Mouse (Mus musculus) forebrain, embryonic 15.5 days (tissue): ENCODE measurements around the gene Methig1. TPM values are rescaled to one million over a fixed set of nuclear protein-coding genes. Genes with fewer than 3 reads are reported as not detected.
A peak's percentile ranks its signal among the peaks of the same experiment; 100 is the strongest.
"Not testable (repeated sequence)": the region's sequence is repeated elsewhere in the genome, so short reads cannot be mapped to it uniquely, and the experiment has no call there.

Source experiments
- ATAC-seq: fragments of 200-750 bp; cut with Nextera tagmentation; replicated peaks from 2 replicates; pipeline ENCODE4 v1.8.0; 2017; ENCODE audit warnings: mild to moderate bottlenecking, moderate TSS enrichment, moderate library complexity
- H3K27ac ChIP-seq: fragments of 300-500 bp; sonication (generic); replicated peaks from 2 replicates; pipeline ENCODE4 v1.5.1; 2015; ENCODE audit warnings: mild to moderate bottlenecking, inconsistent platforms
- H3K27me3 ChIP-seq: fragments of 300-500 bp; sonication (generic); 2 replicates; pipeline ENCODE4 v1.6.1; 2015; ENCODE audit warnings: inconsistent platforms
- H3K36me3 ChIP-seq: fragments of 300-500 bp; sonication (generic); 2 replicates; pipeline ENCODE4 v1.6.1; 2015; ENCODE audit warnings: mild to moderate bottlenecking, inconsistent platforms
- H3K4me1 ChIP-seq: fragments of 300-500 bp; sonication (generic); 2 replicates; pipeline ENCODE4 v1.6.1; 2015; ENCODE audit warnings: inconsistent platforms
- H3K4me2 ChIP-seq: fragments of 300-500 bp; sonication (generic); replicated peaks from 2 replicates; pipeline ENCODE4 v1.6.1; 2015; ENCODE audit warnings: mild to moderate bottlenecking, inconsistent platforms
- H3K4me3 ChIP-seq: fragments of 300-500 bp; sonication (generic); 2 replicates; pipeline ENCODE4 v1.5.1; 2015; ENCODE audit warnings: mild to moderate bottlenecking, inconsistent platforms
- H3K9ac ChIP-seq: fragments of 300-500 bp; sonication (generic); replicated peaks from 2 replicates; pipeline ENCODE4 v1.6.1; 2015; ENCODE audit warnings: mild to moderate bottlenecking, inconsistent platforms
- H3K9me3 ChIP-seq: fragments of 300-500 bp; sonication (generic); 2 replicates; pipeline ENCODE4 v1.6.1; 2016; ENCODE audit warnings: inconsistent platforms
- WGBS: fragments of 180-500 bp; shearing (Covaris S2); methylation state at CpG from one replicate; pipeline ENCODE4 v1.1.7; 2015; ENCODE audit warnings: mixed read lengths; 5-methylcytosine and 5-hydroxymethylcytosine counted together
- polyA plus RNA-seq: library from polyadenylated mRNA; unstranded; fragments of >200 nt; fragmentation: Nextera tagmentation; extraction: Ambion mirVana; gene quantifications from 2 replicates; pipeline ENCODE4 v1.2.1, GENCODE M21; 2015

The Methig1 gene
- not detected in 2 replicates for polyA plus RNA-seq

DNA sequence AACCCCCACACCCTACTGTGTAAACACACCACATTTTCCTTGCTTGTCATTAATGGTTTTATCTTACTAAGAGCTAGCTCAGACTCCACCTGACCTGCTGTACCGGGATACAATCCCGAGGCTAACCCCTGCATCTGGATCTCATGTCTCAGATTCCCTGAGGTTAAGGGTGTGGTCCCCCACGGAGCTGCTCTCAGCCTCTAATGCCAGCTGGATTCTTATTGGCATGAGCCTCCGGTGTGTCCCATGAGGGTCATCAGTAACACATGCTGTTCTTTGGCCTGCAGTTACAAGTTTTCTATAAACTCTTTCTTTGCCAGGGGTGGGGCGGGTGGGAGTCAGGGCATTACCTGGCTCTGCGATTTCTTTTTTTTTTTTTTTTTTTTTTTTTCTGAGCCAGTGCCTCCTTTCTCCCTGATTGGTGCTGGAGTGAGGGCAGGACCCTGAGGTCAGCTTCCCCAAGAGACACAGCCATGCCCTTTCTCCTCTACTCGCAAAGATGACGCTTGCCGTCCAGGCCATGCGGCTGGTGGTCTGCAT is at the start of gene Methig1, which contains the start of gene Mettl7a2:
Gene Methig1 (plus strand): TSS at position 439 of the 540 bp plus-strand sequence.
Gene Mettl7a2 (plus strand): TSS at position 490 of the 540 bp plus-strand sequence.
- ATAC-seq = no peak
- no peaks in the 10 kb centered on the region for H3K36me3 ChIP-seq
- no peak within 1 kb of the TSS for H3K9ac ChIP-seq
- no peak within 1 kb of the TSS for H3K27ac ChIP-seq
- H3K4me1 ChIP-seq = no peaks in the 10 kb centered on the region
- no peak within 1 kb of the TSS for H3K4me2 ChIP-seq
- WGBS = 92% methylated on average over 10 of the region's 10 CpGs
- H3K27me3 ChIP-seq = no peaks in the 10 kb centered on the region
- H3K9me3 ChIP-seq = no peaks in the 10 kb centered on the region
- no peak within 1 kb of the TSS for H3K4me3 ChIP-seq

DNA sequence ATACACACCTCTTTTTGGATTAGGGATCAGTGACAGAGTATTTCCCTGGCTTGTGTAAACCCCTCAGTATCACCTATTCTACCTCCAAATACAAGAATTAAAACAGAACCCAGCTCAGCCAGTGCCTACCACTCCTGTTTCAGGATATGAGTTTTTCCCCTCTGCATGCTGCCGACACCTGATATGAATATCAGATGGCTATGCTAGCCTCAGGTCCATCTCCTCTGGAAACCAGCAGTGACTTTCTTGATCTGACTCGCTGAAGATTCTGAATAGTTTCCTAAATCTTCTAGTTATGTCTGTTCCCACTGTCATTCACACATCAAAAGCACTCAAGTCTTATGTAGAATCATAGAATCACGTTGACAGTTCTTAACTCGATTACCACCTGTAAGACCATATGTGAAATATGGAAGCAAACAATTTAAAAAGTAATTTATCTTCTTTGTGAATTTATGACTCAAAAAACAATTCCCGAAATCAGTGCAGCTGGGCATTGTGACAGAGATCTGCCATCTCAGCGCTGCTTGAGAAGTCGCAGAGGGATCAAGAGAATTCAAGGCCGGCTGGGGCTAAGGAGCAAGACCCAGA is 49.4 kb upstream of the Methig1 start:
- Histone ChIP-seq H3K9me3 (no peaks in the 10 kb centered on the region), H3K4me2 (peak overlapping the region; percentile 80), H3K36me3 (no peaks in the 10 kb centered on the region), H3K4me3 (peak overlapping the region; percentile 54), H3K4me1 (peaks cover 15% of the 10 kb centered on the region), H3K27ac (peak overlapping the region; percentile 90; the same call in 1 of the 2 replicates), H3K9ac (no peak overlapping the region), H3K27me3 (no peaks in the 10 kb centered on the region)
- 53% methylated on average over 8 of the region's 8 CpGs for WGBS
- ATAC-seq = no peak

DNA sequence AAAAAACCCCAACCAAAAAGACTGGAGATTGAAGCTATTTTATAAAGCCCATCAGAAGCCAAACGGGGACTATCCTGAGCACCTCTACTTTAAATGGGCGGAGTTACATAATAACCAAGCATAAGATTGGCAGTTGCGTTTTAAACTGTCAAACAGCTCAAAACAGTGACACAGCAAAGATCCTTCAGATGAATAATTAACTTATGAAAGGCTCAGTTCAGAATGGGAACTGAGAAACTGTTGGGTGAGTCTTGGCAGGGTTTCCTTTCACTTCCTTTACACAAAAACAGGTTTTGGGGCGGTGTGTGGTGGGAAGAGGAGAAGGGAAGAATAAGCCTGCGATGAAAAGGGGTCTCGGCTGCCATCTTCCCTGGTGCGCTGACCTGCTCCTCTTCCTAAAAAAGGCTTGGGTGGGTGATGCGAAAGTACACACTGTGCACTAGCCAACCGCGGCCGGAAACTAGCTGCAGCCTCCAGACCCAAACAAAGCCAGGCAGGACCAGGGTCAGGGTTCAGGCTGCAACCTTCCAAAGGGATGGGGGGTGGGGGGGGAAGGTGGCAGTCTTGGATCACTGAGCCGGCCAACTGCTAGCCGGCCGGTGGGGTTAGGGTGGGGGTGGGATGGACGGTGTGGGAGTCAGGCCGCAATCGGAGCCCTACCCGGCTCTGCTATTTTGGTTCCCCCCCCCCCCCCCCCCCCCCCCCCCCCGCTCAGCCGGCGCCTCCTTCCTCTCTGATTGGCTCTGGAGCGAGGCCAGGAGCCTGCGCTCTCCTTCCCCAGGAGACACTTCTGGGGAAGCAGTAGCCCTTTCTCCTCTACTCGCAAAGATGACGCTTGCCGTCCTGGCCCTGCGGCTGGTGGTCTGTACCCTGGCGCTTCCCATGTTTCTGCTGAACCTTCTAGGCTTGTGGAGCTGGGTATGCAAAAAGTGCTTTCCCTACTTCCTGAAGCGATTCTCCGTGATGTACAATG is 48.6 kb upstream of the Methig1 start, which contains the start of gene Mettl7a1:
Gene Mettl7a1 (plus strand): TSS at position 122 of the 973 bp plus-strand sequence.
- Histone ChIP-seq H3K4me1 (peaks cover 15% of the 10 kb centered on the region), H3K9me3 (no peaks in the 10 kb centered on the region), H3K36me3 (no peaks in the 10 kb centered on the region), H3K4me3 (peak within 1 kb of the TSS; percentile 54), H3K4me2 (peak within 1 kb of the TSS; percentile 80), H3K9ac (peak within 1 kb of the TSS; percentile 66), H3K27me3 (no peaks in the 10 kb centered on the region), H3K27ac (peak within 1 kb of the TSS; percentile 90)
- 2% methylated on average over 25 of the region's 30 CpGs for WGBS
- peak; percentile 88 for ATAC-seq

DNA sequence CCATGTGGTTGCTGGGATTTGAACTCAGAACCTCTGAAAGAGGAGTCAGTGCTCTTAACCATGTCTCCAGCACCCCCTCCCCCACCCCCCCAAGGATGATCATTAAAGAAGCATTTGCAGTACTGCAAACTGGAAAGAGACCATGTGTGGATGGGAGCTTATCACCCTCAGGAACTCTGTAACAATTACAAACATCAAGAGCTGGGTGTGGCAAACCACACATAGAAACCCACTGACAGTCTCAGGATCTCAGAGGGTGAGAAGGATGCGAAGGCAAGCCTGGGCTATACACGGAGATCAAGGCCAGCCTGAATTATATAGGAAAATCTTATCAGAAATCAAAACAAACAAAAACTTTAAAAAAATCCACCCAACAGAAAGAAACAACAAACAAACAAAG is 46.7 kb upstream of the Methig1 start:
- 90% methylated on average over 2 of the region's 2 CpGs for WGBS
- Histone ChIP-seq H3K27ac (no peak overlapping the region), H3K4me1 (peaks cover 15% of the 10 kb centered on the region), H3K9me3 (no peaks in the 10 kb centered on the region), H3K4me2 (no peak overlapping the region), H3K9ac (no peak overlapping the region), H3K27me3 (no peaks in the 10 kb centered on the region), H3K36me3 (no peaks in the 10 kb centered on the region), H3K4me3 (no peak overlapping the region)
- no peak for ATAC-seq

DNA sequence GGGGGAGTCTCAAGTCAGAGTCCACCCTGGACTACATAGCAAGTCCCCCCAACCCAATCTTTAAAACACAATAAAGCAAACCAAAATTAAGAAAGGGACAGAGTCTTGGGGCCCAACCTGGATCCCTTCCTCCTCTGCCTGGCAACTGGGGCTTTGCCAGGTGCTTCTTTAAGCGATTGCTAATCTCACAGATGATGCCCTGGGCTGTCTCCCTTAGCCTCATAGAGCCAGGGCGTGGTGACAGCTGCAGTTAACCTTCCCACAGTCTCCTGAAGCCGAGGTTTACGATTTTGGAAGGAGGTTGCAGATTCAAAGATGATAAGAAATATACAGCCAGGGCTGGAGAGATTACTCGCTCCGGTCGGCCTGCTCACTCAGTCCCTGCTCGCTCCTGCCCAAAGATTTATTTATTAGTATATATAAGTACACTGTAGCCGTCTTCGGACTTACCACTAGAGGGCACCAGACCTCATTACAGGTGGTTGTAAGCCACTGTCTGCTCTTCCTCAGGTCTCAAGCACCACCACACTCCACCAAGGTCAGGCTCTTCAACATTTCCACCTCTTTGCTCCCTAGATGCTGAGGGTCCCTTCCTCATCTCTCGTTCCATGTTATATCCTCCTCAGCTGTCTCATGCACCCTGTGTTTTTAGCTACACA is 45.4 kb upstream of the Methig1 start:
- H3K4me3 ChIP-seq, H3K27ac ChIP-seq, H3K27me3 ChIP-seq, H3K9me3 ChIP-seq, ATAC-seq, H3K36me3 ChIP-seq, H3K9ac ChIP-seq, H3K4me2 ChIP-seq: not testable (repeated sequence)
- peaks cover 15% of the 10 kb centered on the region for H3K4me1 ChIP-seq
- WGBS = 41% methylated on average over 11 of the region's 11 CpGs

DNA sequence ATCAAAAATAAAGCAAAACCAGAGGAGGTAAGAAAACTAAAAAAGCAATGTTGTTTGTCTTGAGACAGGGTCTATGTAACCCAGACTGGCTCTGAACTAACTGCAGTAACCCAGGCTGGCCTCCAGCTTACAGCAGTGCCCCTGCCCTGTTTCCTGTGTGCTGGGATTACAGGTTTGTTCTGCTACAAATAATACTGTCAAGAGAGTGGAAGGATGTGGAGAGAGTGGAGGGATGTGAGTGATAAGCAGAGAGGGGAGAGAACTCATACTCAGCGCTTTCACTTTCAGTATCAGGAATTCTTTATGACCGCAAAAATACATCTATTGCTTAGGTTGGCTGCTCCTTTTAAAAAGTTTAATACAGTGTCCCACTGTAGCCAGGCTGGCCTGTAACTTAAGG is 40.6 kb upstream of the Methig1 start:
- no peak for ATAC-seq
- Histone ChIP-seq H3K27ac (no peak overlapping the region), H3K9ac (no peak overlapping the region), H3K36me3 (no peaks in the 10 kb centered on the region), H3K4me1 (no peaks in the 10 kb centered on the region), H3K4me2 (no peak overlapping the region), H3K4me3 (no peak overlapping the region), H3K27me3 (no peaks in the 10 kb centered on the region), H3K9me3 (no peaks in the 10 kb centered on the region)
- WGBS = 98% methylated on average over 2 of the region's 2 CpGs

DNA sequence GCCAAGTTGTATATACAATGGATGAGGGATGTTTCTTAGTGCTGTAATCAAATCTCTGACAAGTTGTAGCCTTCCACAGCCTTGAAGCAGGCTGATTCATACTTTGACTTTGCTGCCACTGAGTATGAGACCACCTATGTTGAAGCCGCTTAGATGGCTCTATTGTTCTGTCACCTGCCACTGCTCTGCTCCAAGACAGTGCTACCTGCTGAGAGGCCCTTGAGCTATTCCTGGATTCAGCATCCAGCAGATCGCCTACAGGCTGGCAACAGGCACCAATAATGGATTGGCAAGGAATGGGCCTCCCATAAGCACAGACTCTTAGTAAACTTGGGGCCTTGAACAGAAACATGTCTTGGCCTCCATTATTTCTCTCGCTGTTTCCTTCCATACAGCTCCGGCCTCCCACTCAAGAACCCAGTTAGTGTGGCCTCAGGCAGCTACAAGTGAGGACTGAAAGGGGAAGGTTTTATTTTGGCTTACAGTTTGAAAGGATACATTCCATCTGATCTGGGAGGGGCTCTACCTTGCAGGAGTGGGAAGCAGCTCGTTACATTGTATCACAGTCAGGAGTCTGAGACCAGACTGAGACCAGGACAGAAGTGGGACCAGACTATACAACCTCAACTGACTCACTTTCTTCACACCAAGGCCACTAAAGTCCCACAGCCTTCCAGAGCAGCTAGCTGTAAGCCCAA is 38.4 kb upstream of the Methig1 start:
- 84% methylated on average over 5 of the region's 5 CpGs for WGBS
- Histone ChIP-seq H3K27ac (no peak overlapping the region), H3K4me3 (no peak overlapping the region), H3K9ac (no peak overlapping the region), H3K4me2 (no peak overlapping the region), H3K36me3 (no peaks in the 10 kb centered on the region), H3K27me3 (no peaks in the 10 kb centered on the region), H3K9me3 (no peaks in the 10 kb centered on the region), H3K4me1 (no peaks in the 10 kb centered on the region)
- ATAC-seq = no peak

DNA sequence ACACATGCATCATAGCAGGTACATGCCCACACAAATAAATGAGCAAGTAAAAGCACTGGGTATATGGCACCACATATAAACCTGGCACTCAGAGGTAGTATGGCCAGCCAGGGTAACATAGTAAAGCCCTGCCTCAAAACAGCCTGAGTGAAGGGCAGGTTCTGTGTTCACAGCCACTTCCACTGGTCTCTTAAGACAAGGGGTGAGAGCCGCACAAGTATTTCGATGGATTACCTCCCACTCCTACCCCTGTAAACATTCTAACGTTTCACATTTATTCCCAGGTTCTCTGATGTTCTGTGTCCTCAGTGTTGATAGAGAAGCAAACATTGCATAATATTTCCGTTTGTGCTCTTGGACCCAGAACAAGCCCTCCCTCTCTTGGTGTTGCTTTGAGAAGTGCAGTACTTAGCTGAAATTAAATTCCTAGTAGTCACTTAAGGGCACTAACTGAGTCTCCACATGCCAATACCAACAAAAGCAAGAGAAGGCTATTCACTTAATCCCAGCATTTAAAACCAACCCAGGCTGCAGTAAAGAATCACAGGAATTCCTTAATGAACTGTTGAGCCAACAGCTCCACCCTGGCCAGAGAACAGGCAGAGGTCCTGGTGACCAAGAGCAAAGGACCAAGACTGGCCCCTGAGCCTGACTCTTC is 34.8 kb upstream of the Methig1 start:
- WGBS = 45% methylated on average over 4 of the region's 4 CpGs
- ATAC-seq = not testable (repeated sequence)

DNA sequence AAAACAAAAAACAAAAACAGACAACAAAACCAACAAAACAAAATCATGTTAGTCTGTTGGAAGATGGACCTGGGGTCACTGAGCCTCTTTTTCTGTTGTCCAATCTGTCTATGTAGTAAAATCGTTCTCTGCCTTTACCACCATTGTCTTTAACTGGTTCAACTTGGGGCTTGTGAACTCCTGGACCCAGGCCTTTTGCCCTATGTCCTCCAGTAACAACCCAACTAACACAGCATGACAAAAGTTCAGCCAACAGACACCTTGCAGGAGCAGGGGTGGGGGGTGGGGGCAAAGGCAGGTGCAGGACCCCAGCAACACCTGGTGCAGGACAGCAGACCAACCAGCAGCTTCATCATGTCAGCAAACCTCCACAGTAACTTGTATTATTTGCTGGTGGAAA is 33.1 kb upstream of the Methig1 start:
- no peak overlapping the region for H3K9ac ChIP-seq
- no peaks in the 10 kb centered on the region for H3K4me1 ChIP-seq
- H3K36me3 ChIP-seq = no peaks in the 10 kb centered on the region
- no peak overlapping the region for H3K4me2 ChIP-seq
- no peak for ATAC-seq
- H3K4me3 ChIP-seq = no peak overlapping the region
- H3K9me3 ChIP-seq = no peaks in the 10 kb centered on the region
- H3K27ac ChIP-seq = no peak overlapping the region
- H3K27me3 ChIP-seq = no peaks in the 10 kb centered on the region
- 80% methylated on average over 1 of the region's 1 CpGs for WGBS

More for the DNA sequence above, 34.8 kb upstream of the Methig1 start:
- H3K4me3 ChIP-seq, H3K9ac ChIP-seq, H3K27me3 ChIP-seq, H3K36me3 ChIP-seq, H3K4me1 ChIP-seq, H3K27ac ChIP-seq, H3K9me3 ChIP-seq, H3K4me2 ChIP-seq: not testable (repeated sequence)

DNA sequence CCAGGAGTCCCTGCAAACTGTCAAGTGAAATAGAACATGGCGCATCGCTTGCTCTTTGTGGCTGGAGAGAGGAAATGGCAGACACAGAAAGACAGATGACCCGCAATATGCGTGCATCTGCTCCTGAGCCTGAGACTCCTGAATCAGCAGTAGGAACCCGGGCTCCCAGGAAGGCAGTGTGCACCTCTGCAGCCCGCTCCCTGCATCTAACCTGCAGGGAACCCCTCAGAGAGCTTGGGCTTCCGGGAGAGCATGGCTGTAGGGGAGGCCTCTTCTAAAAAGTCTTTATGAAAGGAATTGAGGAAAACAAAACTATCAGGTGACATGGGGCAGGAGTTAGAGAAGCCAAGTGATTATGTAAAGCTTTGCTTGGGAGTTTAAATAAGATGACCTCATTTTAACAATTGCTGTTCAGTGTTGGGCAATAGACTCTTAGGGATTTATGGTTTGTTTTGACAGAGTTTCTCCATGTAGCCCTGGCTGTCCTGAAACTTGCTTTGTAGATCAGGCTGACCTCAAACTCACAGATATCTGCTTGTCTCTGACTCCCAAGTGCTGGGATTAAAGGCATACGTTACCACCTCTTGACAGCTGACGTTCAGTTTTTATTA is 32.5 kb upstream of the Methig1 start:
- H3K36me3 ChIP-seq = no peaks in the 10 kb centered on the region
- H3K4me3 ChIP-seq = no peak overlapping the region
- H3K27me3 ChIP-seq = no peaks in the 10 kb centered on the region
- no peak overlapping the region for H3K4me2 ChIP-seq
- WGBS = 77% methylated on average over 9 of the region's 9 CpGs
- no peak overlapping the region for H3K9ac ChIP-seq
- ATAC-seq = no peak
- no peaks in the 10 kb centered on the region for H3K9me3 ChIP-seq
- no peaks in the 10 kb centered on the region for H3K4me1 ChIP-seq
- H3K27ac ChIP-seq = no peak overlapping the region

DNA sequence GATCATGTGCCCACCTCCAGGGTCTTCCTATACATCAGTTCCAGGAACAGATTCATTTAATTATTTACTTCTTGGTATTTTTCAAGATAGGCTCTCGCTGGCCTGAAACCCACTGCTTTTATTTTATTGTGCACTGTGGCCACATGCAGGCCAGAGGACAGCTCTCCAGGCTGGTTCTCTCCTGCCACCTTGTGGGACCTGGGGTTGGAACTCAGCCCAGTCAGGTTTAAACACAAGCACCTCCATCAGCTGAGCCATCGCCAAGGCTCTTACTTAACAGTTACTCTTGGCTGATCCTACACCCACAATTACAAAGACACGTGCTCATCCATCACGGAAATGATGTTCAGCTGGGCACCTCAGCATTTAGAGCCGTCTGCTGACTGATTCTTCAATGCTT is 31.8 kb upstream of the Methig1 start:
- H3K27me3 ChIP-seq = no peaks in the 10 kb centered on the region
- no peaks in the 10 kb centered on the region for H3K4me1 ChIP-seq
- H3K4me3 ChIP-seq = no peak overlapping the region
- no peak overlapping the region for H3K9ac ChIP-seq
- no peaks in the 10 kb centered on the region for H3K36me3 ChIP-seq
- no peak overlapping the region for H3K4me2 ChIP-seq
- WGBS = 54% methylated on average over 5 of the region's 5 CpGs
- no peak overlapping the region for H3K27ac ChIP-seq
- no peak for ATAC-seq
- H3K9me3 ChIP-seq = no peaks in the 10 kb centered on the region
